Mouse (Mus musculus) stomach, postnatal 0 days (tissue): ENCODE measurements around the gene Nsmf.

Experiments used
- CTCF ChIP-seq: IDR thresholded peaks from 2 replicates; pipeline ENCODE4 v1.5.1; 2016; ENCODE audit warnings: antibody characterized with exemption, low read depth, mild to moderate bottlenecking, moderate library complexity
- EP300 ChIP-seq: optimal IDR thresholded peaks from 2 replicates; pipeline ENCODE3; 2016; ENCODE audit warnings: antibody characterized with exemption

- no peak for TF ChIP-seq EP300
- TF ChIP-seq CTCF = no peak
These were observed 19.2 kb upstream of the Nsmf start for GRCm38 (mm10) chr2:25034994-25035393.
